Mouse (Mus musculus): ENCODE measurements at regions not wholly inside any gene's neighbourhood (a gene's known extent, or its start where the extent isn't known, plus 50 kb on each side); places are given as distances from the start of the nearest gene placed in this dataset.
"Not testable (repeated sequence)": the region's sequence is repeated elsewhere in the genome, so short reads cannot be mapped to it uniquely, and the experiment has no call there.

GRCm38 (mm10) chrX:75734628-75735302 is 140.2 kb downstream of the Pls3 start:
- peak in 1 of 2 experiments; percentile 67 for DNase-seq (ENCODE audit: low spot score in 2 of 2)

GRCm38 (mm10) chrX:75733651-75734050 is 141.3 kb downstream of the Pls3 start:
- peak in 1 of 2 experiments; percentile 78 for DNase-seq (ENCODE audit: low spot score in 2 of 2)

- DNase-seq (ENCODE audit: low spot score in 2 of 2): peak in 1 of 2 experiments; percentile 44
These were observed 145.2 kb downstream of the Pls3 start for GRCm38 (mm10) chrX:75729791-75730190.

DNA sequence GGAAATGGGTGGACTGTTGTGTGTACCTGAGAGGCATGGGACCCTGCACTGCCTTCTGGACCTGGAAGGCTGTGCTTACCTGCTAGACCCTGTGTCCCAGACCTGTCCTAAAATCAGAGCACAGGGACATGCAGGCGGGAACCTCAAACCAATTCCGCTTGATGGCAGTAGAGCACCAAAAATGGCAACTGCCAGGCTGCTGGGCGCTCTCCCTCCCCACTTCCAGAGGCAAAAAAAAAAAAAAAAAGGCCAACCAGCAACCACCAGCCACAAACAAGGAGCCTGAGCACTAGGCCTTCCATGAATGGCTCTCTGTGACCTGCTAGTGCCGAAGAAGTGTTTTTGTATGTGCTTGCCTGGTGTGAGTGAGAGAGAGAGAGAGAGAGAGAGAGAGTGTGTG is 146.5 kb downstream of the Pls3 start:
- DNase-seq (ENCODE audit: low spot score in 2 of 2): no peak

- not testable (repeated sequence) for DNase-seq (ENCODE audit: low spot score in 2 of 2)
These were observed 145.5 kb upstream of the Rab39b start for GRCm38 (mm10) chrX:75723542-75723941.

DNA sequence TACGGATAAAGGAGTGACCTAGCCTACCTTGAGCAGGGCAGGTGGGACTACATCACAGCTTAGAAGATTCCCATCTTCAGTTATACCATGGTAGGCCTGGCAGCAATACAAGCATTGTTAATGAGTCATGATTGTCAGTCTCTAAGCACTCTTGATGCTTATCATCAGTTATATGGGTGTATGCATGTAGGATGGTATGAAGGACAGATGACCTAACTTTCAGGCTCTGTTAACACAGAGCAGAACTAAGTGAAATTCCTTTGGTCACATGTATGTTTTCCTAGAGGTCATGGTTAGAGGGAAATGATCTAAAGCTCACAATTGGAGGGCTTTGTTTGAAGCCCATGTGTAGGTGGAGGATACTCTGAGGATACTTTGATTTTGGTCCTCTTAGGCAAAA is 121.9 kb upstream of the Rab39b start:
- no peak for DNase-seq (ENCODE audit: low spot score in 2 of 2)

DNA sequence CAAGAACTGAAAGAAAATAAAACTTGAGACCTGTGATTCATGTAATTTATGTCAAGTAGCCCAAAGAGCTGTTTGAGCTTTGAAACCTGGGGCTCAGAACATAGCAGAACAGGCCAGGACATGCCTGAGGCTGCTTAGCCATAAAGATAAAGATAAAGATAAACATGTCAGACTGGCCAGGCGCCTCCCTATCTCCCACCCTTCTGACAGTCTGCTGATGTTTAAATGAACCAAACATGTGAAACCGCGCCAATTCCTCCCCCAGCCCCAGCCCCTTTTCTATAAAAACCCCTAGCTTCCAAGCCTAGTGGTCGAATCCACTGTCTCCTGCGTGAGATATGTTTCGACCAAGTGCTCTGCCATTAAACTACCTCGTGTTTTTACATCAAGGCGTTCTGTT is 97.2 kb upstream of the Rab39b start:
- not testable (repeated sequence) for DNase-seq (ENCODE audit: low spot score in 2 of 2)

GRCm38 (mm10) chrX:75673920-75674665 is 96.1 kb upstream of the Rab39b start:
- peak; percentile 88 to 94 for DNase-seq (ENCODE audit: low spot score in 2 of 2)

DNA sequence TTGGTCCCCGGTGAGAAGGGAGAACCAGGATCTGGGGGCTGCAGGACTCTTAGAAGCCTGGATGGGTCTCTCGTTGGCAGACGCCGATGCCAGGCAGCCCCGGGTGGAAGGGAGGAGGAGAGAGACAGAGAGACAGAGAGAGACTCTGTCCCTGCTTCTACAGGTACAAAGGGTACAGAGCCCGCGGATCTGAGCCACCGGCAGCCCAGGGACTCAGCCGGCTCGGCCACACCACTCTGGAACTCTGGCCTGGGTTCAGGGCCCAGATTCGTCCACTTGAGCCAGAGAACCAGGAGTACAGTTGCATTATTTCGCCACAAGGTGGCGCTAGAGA is 95.5 kb upstream of the Rab39b start:
- no peak for DNase-seq (ENCODE audit: low spot score in 2 of 2)

DNA sequence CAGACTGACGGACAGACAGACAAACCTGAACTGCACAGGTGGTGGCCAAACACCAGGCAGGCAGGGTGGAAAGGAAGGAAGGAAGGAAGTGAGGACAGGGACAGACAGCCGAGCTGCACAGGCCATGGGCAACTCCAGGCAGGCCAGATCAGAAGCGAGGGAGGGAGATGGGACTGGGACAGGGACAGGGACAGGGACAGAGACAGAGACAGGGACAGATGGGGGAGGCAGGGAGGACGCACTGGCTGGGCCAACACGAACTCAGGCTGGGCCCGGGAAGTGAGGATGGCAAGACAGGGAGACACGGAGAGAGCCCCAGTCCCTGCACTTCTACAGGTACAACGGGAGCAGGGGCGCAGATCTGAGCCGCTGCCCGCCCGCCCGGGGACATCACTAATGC is 94.9 kb upstream of the Rab39b start:
- DNase-seq (ENCODE audit: low spot score in 2 of 2): no peak

GRCm38 (mm10) chrX:75667636-75668035 is 89.6 kb upstream of the Rab39b start:
- DNase-seq (ENCODE audit: low spot score in 2 of 2): no peak

DNA sequence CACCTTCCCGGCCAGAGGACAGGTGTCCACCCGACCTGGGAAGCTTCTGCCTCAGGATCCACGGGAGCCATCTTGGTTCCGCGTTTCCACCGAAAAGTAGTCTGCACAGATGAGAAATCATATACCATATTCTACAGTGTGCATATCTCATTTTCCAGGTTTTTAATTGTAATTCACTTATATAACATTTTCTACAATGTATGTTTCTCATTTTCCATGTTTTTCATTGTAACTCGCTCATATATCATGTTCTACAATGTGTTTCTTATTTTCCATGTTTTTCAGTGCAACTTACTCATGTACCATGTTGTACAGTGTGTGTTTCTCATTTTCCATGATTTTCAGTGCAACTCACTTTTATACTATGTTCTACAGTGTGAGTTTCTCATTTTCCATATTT is 65.4 kb upstream of the Rab39b start:
- no peak for DNase-seq (ENCODE audit: low spot score in 2 of 2)

Measured in gastrocnemius, adult 8-10 months (tissue).